Mouse (Mus musculus) erythroblast, embryonic 14.5 days (primary cell): ENCODE measurements around the gene Sbk1.

ENCODE experiments used
- GATA1 ChIP-seq: IDR thresholded peaks from 2 replicates; pipeline ENCODE4 v1.6.1; 2012; ENCODE audit warnings: low read length, inconsistent platforms, mixed read lengths
- TAL1 ChIP-seq: IDR thresholded peaks from 3 replicates; pipeline ENCODE4 v1.6.1; 2012; ENCODE audit warnings: low read length, inconsistent platforms, mixed read lengths

- no peak for TF ChIP-seq GATA1
- TF ChIP-seq TAL1: no peak
These were observed 422 bp downstream of the Sbk1 start for GRCm38 (mm10) chr7:126272770-126273311.
